Mouse (Mus musculus): ENCODE measurements around the gene Ears2. TPM values are rescaled to one million over a fixed set of nuclear protein-coding genes. Genes with fewer than 3 reads are reported as not detected.

The Ears2 gene
- 3.3 TPM for polyA plus RNA-seq (2014; fragmentation: Illumina TruSeq; extraction: RNeasy Lipid Tissue Mini Kit (QIAGEN cat#74804); ENCODE audit: low read depth, low replicate concordance)

GRCm38 (mm10) chr7:122066945-122067516 lies at the start of gene Ears2, which contains the start of gene Ubfd1:
TSS of gene Ears2 (minus strand) at chr7:122067263.
TSS of gene Ubfd1 (plus strand) at chr7:122067175.

GRCm38 (mm10) chr7:122101747-122102244 lies 34.7 kb upstream of the Ears2 start, which contains the start of gene Ndufab1:
TSS of gene Ndufab1 (minus strand) at chr7:122101886.

GRCm38 (mm10) chr7:122020667-122021354 lies 46.3 kb downstream of the Ears2 start, which contains the start of gene Gga2:
TSS of gene Gga2 (minus strand) at chr7:122021222.

Other genes starting within 250 kb of the Ears2 start
- not detected for gene Scnn1b, start 202.2 kb downstream of the Ears2 start, polyA plus RNA-seq (2014; fragmentation: Illumina TruSeq; extraction: RNeasy Lipid Tissue Mini Kit (QIAGEN cat#74804); ENCODE audit: low read depth, low replicate concordance)
- gene Cog7, start 85.6 kb downstream of the Ears2 start, polyA plus RNA-seq (2014; fragmentation: Illumina TruSeq; extraction: RNeasy Lipid Tissue Mini Kit (QIAGEN cat#74804); ENCODE audit: low read depth, low replicate concordance), result 16.6 TPM
- gene Gga2, start 46.0 kb downstream of the Ears2 start, polyA plus RNA-seq (2014; fragmentation: Illumina TruSeq; extraction: RNeasy Lipid Tissue Mini Kit (QIAGEN cat#74804); ENCODE audit: low read depth, low replicate concordance), result 3.3 TPM
- 37.2 TPM for gene Ubfd1, start 88 bp downstream of the Ears2 start, polyA plus RNA-seq (2014; fragmentation: Illumina TruSeq; extraction: RNeasy Lipid Tissue Mini Kit (QIAGEN cat#74804); ENCODE audit: low read depth, low replicate concordance)
- 737 TPM for gene Ndufab1, start 34.6 kb upstream of the Ears2 start, polyA plus RNA-seq (2014; fragmentation: Illumina TruSeq; extraction: RNeasy Lipid Tissue Mini Kit (QIAGEN cat#74804); ENCODE audit: low read depth, low replicate concordance)
- gene Palb2, start 65.7 kb upstream of the Ears2 start, polyA plus RNA-seq (2014; fragmentation: Illumina TruSeq; extraction: RNeasy Lipid Tissue Mini Kit (QIAGEN cat#74804); ENCODE audit: low read depth, low replicate concordance), result 1.8 TPM
- 122 TPM for gene Dctn5, start 65.8 kb upstream of the Ears2 start, polyA plus RNA-seq (2014; fragmentation: Illumina TruSeq; extraction: RNeasy Lipid Tissue Mini Kit (QIAGEN cat#74804); ENCODE audit: low read depth, low replicate concordance)
- 0.82 TPM for gene Plk1, start 92.2 kb upstream of the Ears2 start, polyA plus RNA-seq (2014; fragmentation: Illumina TruSeq; extraction: RNeasy Lipid Tissue Mini Kit (QIAGEN cat#74804); ENCODE audit: low read depth, low replicate concordance)
- not detected for gene Ern2, start 118.9 kb upstream of the Ears2 start, polyA plus RNA-seq (2014; fragmentation: Illumina TruSeq; extraction: RNeasy Lipid Tissue Mini Kit (QIAGEN cat#74804); ENCODE audit: low read depth, low replicate concordance)
- gene Chp2, start 152.2 kb upstream of the Ears2 start, polyA plus RNA-seq (2014; fragmentation: Illumina TruSeq; extraction: RNeasy Lipid Tissue Mini Kit (QIAGEN cat#74804); ENCODE audit: low read depth, low replicate concordance), result 1.8 TPM
- 25.9 TPM for gene Prkcb, start 221.5 kb upstream of the Ears2 start, polyA plus RNA-seq (2014; fragmentation: Illumina TruSeq; extraction: RNeasy Lipid Tissue Mini Kit (QIAGEN cat#74804); ENCODE audit: low read depth, low replicate concordance)

All from adrenal gland, adult 10 weeks (tissue).